Mouse (Mus musculus) cerebellum, postnatal 10 days (tissue): ENCODE data around the gene A2ml1.
A peak's percentile ranks its signal among the peaks of the same experiment; 100 is the strongest.
"Not testable (repeated sequence)": the region's sequence is repeated elsewhere in the genome, so short reads cannot be mapped to it uniquely, and the experiment has no call there.

Source experiments
- DNase-seq, 2 experiments: peaks; one replicate each; pipeline ENCODE4 v3.0.0; 2021; ENCODE audit warnings: mixed read lengths in 2 of 2

A2ml1 gene

DNA sequence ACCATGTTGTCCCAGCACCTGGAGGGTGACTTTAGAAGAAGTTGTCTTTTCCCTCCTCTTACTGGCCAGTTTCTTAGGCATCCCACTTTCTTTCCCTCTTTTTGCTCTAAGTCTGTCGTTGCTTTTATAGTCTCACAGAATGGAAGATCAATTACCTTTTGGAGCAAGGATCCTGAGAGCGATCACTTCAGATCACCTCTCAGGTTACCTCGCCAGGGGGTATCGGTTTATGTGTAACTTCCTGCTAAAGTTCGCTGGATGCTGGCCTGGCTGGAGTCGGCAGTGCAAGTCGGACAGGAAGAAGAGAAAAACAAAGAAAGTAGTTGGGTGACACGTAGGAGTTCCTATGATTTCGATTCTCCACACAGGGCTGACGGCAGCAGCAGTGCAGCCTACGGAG is at the start of gene A2ml1:
Gene A2ml1, minus strand, starts transcription at position 101 of the 400 bp plus-strand sequence.
- no peak for DNase-seq

DNA sequence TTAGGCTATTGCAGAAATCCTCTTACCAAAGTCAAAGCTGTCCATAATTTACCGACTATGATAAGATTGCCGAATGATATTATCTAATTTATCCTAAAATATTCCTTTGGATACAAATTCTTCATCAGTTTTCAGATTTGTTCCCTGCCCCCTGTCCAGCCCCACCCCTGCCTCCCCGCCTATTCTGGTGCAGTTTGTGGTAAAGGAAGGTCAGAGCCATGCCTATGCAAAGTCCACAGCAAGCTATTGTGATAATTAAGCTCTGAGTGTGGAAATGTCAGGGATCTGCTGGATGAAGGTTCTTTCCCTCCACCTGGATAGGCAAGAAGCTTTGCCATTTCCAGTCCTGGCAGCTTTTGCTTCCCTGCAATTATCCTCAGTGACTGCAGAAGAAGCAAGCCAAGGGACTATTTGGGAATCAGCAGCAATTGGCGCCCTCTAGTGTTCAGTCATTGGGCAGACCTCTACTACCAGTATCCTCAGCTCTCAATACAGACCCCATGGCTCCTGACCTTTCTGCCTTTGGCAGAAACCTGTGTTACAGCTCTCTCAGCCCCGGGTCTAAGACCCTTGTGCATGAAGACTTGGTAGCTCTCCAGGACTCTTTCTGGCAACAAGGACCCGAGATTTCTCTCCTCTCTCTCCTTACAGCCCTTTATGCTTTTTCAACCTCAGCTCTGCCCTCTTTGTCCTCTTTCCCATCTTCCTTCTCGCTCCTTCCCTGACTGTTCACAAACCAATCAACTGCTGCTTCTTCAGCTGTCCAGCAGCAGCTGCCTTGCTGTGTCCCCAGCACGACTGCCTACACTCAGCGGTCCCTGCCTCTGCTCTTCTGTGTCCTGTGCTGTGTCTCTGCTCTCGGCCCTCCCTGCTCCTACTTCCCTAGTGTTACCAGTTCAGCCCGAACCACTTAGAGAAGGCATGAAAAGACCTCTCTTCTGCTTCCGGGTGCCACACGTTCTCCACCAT is 48.6 kb upstream of the A2ml1 start:
- DNase-seq = peak; percentile 76 to 83

GRCm38 (mm10) chr6:128625246-128625645 is 43.8 kb upstream of the A2ml1 start:
- not testable (repeated sequence) for DNase-seq

DNA sequence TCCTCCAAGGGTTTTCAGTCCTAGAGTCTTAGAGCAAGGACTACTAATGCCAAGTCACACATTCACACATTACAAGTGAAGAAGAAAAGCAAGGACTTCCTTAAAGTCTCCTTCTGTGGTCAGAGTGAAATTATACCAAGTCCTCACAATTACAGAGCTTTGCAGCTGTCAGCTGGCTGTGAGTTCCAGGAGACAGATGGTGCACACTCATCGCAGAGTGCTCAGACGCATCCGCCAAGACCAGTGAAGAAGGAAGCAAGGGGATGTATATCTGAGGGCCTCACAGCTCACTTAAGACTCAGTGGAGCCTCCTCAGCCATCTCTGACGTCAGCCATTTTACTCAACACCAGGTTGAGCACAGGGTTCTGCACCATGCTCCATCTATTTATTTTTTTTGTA is 43.0 kb upstream of the A2ml1 start:
- peak in 1 of 2 experiments; percentile 24 for DNase-seq

DNA sequence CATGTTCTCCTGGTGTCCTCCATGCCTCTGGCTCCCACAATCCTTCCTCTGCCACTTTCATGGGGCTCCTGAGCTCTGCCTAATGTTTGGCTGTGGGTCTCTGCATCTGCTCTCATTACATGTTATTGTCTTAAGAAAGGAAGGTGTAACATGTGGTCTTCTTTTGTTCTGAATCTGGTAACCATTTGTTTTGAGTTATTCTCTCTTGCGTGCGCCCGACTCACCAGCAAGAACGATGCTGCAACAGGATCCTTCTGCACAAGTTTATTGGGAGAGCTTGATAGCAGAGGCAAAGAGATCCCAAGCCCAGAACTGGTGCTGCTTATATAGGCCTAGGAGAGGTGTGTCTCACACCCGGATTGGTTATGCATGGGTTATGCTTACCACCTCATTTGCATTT is 42.0 kb upstream of the A2ml1 start, which contains the start of gene Klrb1a:
Gene Klrb1a, minus strand, starts transcription at position 101 of the 400 bp plus-strand sequence.
- DNase-seq = not testable (repeated sequence)

DNA sequence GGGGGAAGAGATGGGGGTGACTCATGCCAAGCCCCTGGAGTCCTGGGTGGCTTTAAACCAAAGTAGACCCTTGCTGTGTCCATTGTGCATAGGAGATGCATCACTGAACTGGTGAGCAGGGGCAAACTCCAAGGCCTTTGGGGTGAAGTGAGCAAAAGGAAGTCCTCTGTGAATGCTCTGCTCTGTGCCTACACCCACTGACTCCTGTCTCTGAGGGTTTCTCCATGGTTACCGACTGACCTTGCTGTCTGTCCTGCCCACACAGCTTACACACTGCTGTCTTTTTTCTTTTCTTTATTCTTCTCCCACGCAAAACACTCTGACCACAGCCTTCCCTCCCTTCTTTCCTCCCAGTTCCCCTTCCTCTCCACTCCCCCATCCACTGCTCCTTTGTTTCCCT is 41.3 kb upstream of the A2ml1 start:
- no peak for DNase-seq

GRCm38 (mm10) chr6:128606350-128606749 is 24.9 kb upstream of the A2ml1 start:
- DNase-seq = peak; percentile 23 to 26

DNA sequence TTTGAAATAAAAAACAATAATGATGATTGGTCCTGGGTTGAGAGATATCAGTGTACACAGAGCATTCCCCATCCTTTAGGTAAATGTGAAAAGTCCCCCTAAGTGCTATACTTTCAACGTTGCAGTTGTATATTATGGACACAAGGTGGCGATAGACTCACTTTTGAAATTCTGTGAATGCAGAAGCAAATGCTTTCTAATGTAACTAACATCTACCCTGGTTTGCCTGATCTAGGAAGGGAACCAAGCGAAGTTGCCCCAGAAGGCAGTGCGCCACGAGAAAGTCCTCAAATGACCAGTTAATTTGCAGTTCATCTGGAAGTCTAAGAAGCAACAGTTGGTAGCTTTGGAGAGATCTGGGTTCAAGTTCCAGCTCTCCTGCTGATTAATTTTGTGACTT is 23.1 kb upstream of the A2ml1 start:
- DNase-seq = peak; percentile 18 to 40

DNA sequence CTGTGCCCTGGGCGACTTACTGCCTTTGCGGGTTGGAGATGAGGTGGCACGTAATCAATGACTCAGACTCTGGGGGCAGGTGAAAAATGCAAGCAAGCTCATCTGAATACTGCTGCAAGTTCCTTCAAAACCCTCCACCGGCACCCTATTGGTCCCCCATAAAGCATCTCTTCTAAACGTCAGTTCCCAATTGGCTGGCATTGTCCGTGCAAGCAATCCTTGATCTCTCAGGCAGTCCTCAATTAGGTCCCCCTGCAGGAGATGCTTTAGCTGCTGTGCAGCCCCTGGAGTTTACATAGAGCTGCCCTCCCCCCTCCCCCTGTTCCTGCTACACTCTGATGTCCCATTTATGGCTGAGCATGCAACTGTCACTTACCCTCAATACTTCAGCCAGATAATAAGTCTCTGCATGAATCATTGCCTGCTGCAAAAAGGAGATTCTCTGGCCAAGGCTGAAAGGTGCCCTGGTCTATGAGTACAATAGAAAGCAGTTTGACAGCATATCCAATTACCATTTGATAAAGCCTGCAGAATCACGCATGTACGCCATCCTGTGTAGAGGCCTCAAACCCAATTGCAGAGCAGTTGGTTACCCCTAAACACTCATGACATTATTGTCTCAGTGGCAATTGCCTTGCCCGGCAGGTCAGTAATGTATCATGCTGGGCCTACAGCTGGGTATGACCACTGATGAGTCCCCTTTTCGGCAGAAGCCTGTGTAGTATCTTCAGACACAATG is 21.2 kb upstream of the A2ml1 start:
- DNase-seq = no peak

DNA sequence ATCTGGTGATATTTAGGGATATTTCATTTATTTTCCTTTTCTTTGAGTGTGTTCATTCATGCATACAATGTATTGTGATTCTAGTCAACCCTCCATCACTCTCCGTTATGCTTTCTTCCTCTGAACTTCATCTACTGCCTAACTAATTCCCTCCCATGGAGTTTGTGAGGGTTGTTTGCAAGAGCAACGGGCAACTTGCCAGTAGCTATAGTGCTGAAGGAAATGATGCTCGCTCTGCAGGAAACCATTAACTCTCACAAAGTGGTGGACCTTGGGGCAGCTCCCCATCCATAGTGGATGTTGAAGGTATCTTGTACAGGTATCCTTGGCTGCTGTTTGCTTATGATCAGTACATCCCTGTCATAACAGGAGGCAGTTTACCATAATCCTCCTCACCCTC is 20.6 kb upstream of the A2ml1 start:
- no peak for DNase-seq

GRCm38 (mm10) chr6:128599555-128599954 is 18.1 kb upstream of the A2ml1 start:
- peak; percentile 16 to 38 for DNase-seq

- DNase-seq = no peak
Measured at GRCm38 (mm10) chr6:128598256-128599047, 17.0 kb upstream of the A2ml1 start.

- DNase-seq = peak; percentile 61 to 78
Measured at GRCm38 (mm10) chr6:128597121-128597522, 15.7 kb upstream of the A2ml1 start.

GRCm38 (mm10) chr6:128594651-128595050 is 13.2 kb upstream of the A2ml1 start:
- no peak for DNase-seq

DNA sequence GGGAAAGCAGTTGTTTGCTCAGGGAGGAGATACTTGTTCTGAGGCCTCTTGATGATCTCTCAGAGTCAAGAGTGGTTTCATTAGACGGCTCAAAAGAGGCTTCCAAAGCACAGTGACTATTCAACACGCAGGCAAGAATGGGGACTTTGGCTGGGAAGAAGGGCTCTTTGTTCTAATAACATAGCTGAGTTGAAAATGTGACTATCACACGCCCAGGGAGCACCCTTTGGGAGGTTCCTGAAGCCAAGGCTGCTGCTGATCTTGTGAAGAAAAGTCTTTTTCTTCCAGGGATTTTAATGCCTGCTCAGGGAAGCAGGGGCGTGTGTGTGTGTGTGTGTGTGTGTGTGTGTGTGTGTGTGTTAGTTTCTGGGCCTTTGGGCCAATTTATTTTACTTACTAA is 8.0 kb upstream of the A2ml1 start:
- no peak for DNase-seq

GRCm38 (mm10) chr6:128587619-128588018 is 6.2 kb upstream of the A2ml1 start:
- DNase-seq = no peak

- peak; percentile 51 to 58 for DNase-seq
Measured at GRCm38 (mm10) chr6:128585642-128586245, 4.3 kb upstream of the A2ml1 start.

- peak; percentile 71 to 78 for DNase-seq
Measured at GRCm38 (mm10) chr6:128584070-128584660, 2.8 kb upstream of the A2ml1 start.

DNA sequence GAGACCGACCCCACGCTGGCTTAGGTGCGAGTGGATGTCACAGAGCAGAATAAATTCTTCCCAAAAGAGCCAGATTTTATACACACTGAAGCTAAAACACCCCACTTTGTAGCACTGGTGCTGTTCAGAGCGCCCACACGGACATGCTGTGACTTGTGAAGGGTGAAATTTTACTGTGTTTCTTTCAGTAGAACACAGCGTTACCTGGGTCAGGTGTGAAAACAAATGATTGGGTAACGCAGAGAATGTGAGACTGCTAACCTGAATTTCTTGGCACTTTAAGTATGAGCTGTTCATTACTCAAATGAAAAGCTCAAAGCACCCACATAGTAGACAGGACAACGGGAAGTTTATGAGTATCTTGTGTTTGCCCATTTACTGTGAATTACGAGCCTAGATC is 4.1 kb downstream of the A2ml1 start:
- no peak for DNase-seq

DNA sequence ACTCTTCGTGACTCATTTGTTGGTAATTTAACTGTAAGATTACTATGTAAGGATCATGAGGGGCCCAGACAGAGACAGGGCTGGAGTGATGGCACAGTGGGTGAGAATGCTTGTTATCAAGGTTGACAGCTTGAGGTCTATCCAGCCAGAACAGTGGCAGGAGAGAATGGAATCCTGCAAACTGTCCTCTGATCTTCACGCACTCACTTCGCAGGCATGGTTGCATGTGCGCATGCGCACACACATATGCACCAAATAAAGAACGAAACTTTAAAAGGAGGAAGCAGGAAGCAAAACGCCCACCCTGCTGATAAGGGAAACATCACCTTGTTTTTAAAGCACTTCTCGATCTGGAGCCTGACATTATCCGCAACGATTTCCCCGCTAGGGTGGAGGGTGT is 14.8 kb downstream of the A2ml1 start:
- DNase-seq = no peak

GRCm38 (mm10) chr6:128554049-128554448 is 27.4 kb downstream of the A2ml1 start:
- DNase-seq = no peak
